Mouse (Mus musculus) thymus, adult 2 months (tissue): ENCODE data around the gene Gm29797.

Experiments
- CTCF ChIP-seq: fragments of 200-500 bp; IDR thresholded peaks from 2 replicates; pipeline ENCODE4 v1.5.1; 2012; ENCODE audit warnings: mild to moderate bottlenecking, control low read depth, low read length, moderate library complexity, borderline replicate concordance; ENCODE audit not compliant: control insufficient read depth, poor library complexity, insufficient read depth; ENCODE audit errors: extremely low read depth
- POLR2A ChIP-seq: fragments of 200-500 bp; IDR thresholded peaks from 2 replicates; pipeline ENCODE4 v1.6.1; 2012; ENCODE audit warnings: mild to moderate bottlenecking, low read length, control low read depth, moderate library complexity; ENCODE audit not compliant: control insufficient read depth, poor library complexity, insufficient read depth; ENCODE audit errors: extremely low read depth

- TF ChIP-seq CTCF (no peak), POLR2A (no peak)
Observed at GRCm38 (mm10) chr2:181648926-181649325, 7.9 kb upstream of the Gm29797 start.
